19 mouse cellular contexts compared by ENCODE assay signal in the genomic region with DNA sequence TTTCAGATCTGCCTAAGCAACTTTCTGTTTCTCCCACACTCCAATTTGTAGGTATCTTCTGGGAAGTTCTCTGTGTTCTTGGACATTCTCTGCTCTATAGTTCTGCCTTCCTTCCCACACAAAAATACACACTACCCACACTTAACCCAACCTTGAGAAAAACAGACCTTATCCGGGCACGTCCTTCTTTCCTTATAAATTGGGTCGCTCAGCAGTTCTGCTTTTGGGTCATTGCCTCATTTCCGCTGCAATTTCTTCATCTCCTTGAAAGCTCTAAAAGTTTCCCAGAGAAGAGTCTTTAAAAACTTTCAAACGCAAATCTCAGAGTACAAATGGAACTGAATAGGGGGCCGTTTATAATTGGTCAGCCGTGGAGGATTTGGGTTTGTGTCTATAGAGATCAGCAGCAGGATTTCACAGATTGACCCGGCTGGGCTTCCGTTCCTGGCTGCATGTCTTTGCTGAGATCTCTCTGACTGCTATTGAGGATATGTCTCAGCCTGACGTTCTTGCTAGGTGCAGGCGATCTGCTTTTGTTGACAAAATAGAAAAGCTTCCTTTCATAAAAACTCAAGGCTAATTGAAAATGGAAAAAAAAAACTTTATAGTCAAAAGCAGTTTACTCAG. TPM values are rescaled to one million over a fixed set of nuclear protein-coding genes. Genes with fewer than 3 reads are reported as not detected.
DNase-seq lines count a peak whose midpoint lies in the region; ATAC-seq and TF ChIP-seq lines count a peak whose summit lies in the region.
"Had no signal": no experiment of that assay in that cellular context is flagged by ENCODE, and none has a peak within 500 bp of the region (broad histone marks: within the 10 kb centered on the region; RNA-seq: fewer than 3 reads in every experiment).

No protein-coding gene starts in this region.

- H3K27me3 ChIP-seq in forebrain, postnatal 0 days (ENCODE audit: insufficient read depth, low read length), result no peaks in the 10 kb centered on the region
- no peaks in the 10 kb centered on the region for H3K27me3 ChIP-seq in forebrain, embryonic 12.5 days
- no peaks in the 10 kb centered on the region for H3K27me3 ChIP-seq in midbrain, embryonic 10.5 days (ENCODE audit: low read depth, poor library complexity, severe bottlenecking)
- H3K27me3 ChIP-seq in midbrain, embryonic 15.5 days (replicated peaks), result no peaks in the 10 kb centered on the region
- H3K27me3 ChIP-seq in midbrain, postnatal 0 days (ENCODE audit: insufficient read depth, low read length), result no peaks in the 10 kb centered on the region
- H3K27me3 ChIP-seq: embryonic facial prominence, embryonic 13.5 days; neural tube, embryonic 12.5 days had no signal

- no peak overlapping the region for H3K9ac ChIP-seq in forebrain, postnatal 0 days
- no peak overlapping the region for H3K9ac ChIP-seq in forebrain, embryonic 12.5 days
- no peak overlapping the region for H3K9ac ChIP-seq in midbrain, embryonic 15.5 days
- H3K9ac ChIP-seq in midbrain, postnatal 0 days (replicated peaks; ENCODE audit: low read length, poor library complexity, severe bottlenecking), result no peak overlapping the region
- H3K9ac ChIP-seq: embryonic facial prominence, embryonic 13.5 days; neural tube, embryonic 12.5 days had no signal

- H3K4me1 ChIP-seq in forebrain, postnatal 0 days (ENCODE audit: insufficient read depth), result no peaks in the 10 kb centered on the region
- H3K4me1 ChIP-seq in forebrain, embryonic 12.5 days, result peaks cover 4% of the 10 kb centered on the region; the same call in 1 of the 2 replicates
- 0 out of 2 replicates have a peak, but pooled peaks cover 6% of the 10 kb centered on the region for H3K4me1 ChIP-seq in midbrain, embryonic 10.5 days
- H3K4me1 ChIP-seq in midbrain, embryonic 15.5 days, result no peaks in the 10 kb centered on the region
- 0 out of 2 replicates have a peak, but pooled peaks cover 3% of the 10 kb centered on the region for H3K4me1 ChIP-seq in midbrain, postnatal 0 days (ENCODE audit: insufficient read depth, low read length)
- H3K4me1 ChIP-seq: embryonic facial prominence, embryonic 13.5 days; neural tube, embryonic 12.5 days had no signal

- WGBS in forebrain, postnatal 0 days, result 24% methylated on average over 11 of the region's 11 CpGs
- WGBS in forebrain, embryonic 12.5 days, result 30% methylated on average over 11 of the region's 11 CpGs
- 46% methylated on average over 11 of the region's 11 CpGs for WGBS in midbrain, embryonic 10.5 days
- 25% methylated on average over 11 of the region's 11 CpGs for whole genome bisulfite sequencing in midbrain, embryonic 15.5 days
- WGBS in midbrain, postnatal 0 days, result 23% methylated on average over 11 of the region's 11 CpGs

- TF ChIP-seq CTCF in forebrain, postnatal 0 days (IDR thresholded peaks at IDR 0.05; ENCODE audit: low read depth), result no peak
- TF ChIP-seq CTCF in midbrain, postnatal 0 days (IDR thresholded peaks at IDR 0.05), result no peak

- ATAC-seq in forebrain, postnatal 0 days, result peak; percentile 51
- no peak for ATAC-seq in forebrain, embryonic 12.5 days (ENCODE audit: low FRiP score)
- ATAC-seq in midbrain, embryonic 15.5 days (replicated peaks), result no peak; the same call in 1 of the 2 replicates
- peak; percentile 71 for ATAC-seq in granulocyte monocyte progenitor cell, adult 5-6 weeks (replicated peaks; ENCODE audit: poor library complexity, severe bottlenecking)
- ATAC-seq in midbrain, postnatal 0 days (ENCODE audit: low FRiP score), result 0 out of 2 replicates have a peak, but pooled peaks have one; percentile 23
- no peak for ATAC-seq in erythroblast, adult 5-6 weeks (replicated peaks; ENCODE audit: low FRiP score, poor library complexity, severe bottlenecking)
- ATAC-seq: activated CD4-positive, CD25-positive, alpha-beta regulatory T cell, adult 4 months; inflammation-experienced regulatory T-cells, adult 6 months; lung, postnatal 0 days had no signal

- H3K36me3 ChIP-seq in forebrain, postnatal 0 days (ENCODE audit: insufficient read depth), result no peaks in the 10 kb centered on the region
- no peaks in the 10 kb centered on the region for H3K36me3 ChIP-seq in forebrain, embryonic 12.5 days (replicated peaks)
- H3K36me3 ChIP-seq in midbrain, embryonic 10.5 days, result no peaks in the 10 kb centered on the region
- H3K36me3 ChIP-seq in midbrain, embryonic 15.5 days (replicated peaks), result no peaks in the 10 kb centered on the region
- H3K36me3 ChIP-seq in midbrain, postnatal 0 days (ENCODE audit: insufficient read depth, low read length), result no peaks in the 10 kb centered on the region
- H3K36me3 ChIP-seq: embryonic facial prominence, embryonic 13.5 days; neural tube, embryonic 12.5 days had no signal

- no peaks in the 10 kb centered on the region for H3K9me3 ChIP-seq in forebrain, postnatal 0 days (ENCODE audit: low read length)
- no peaks in the 10 kb centered on the region for H3K9me3 ChIP-seq in forebrain, embryonic 12.5 days
- no peaks in the 10 kb centered on the region for H3K9me3 ChIP-seq in midbrain, embryonic 10.5 days (replicated peaks)
- no peaks in the 10 kb centered on the region for H3K9me3 ChIP-seq in midbrain, embryonic 15.5 days
- no peaks in the 10 kb centered on the region for H3K9me3 ChIP-seq in midbrain, postnatal 0 days (ENCODE audit: low read length)
- H3K9me3 ChIP-seq: embryonic facial prominence, embryonic 13.5 days; neural tube, embryonic 12.5 days had no signal

- no peak overlapping the region for H3K4me3 ChIP-seq in forebrain, postnatal 0 days (ENCODE audit: low read depth, low read length)
- H3K4me3 ChIP-seq in forebrain, embryonic 12.5 days (replicated peaks), result no peak overlapping the region
- no peak overlapping the region for H3K4me3 ChIP-seq in midbrain, embryonic 10.5 days
- no peak overlapping the region for H3K4me3 ChIP-seq in midbrain, embryonic 15.5 days
- no peak overlapping the region for H3K4me3 ChIP-seq in midbrain, postnatal 0 days (ENCODE audit: low read depth, low read length)
- H3K4me3 ChIP-seq: embryonic facial prominence, embryonic 13.5 days; neural tube, embryonic 12.5 days had no signal

- no peak overlapping the region for H3K27ac ChIP-seq in forebrain, postnatal 0 days (ENCODE audit: low read depth, low read length)
- no peak overlapping the region for H3K27ac ChIP-seq in forebrain, embryonic 12.5 days
- H3K27ac ChIP-seq in midbrain, embryonic 10.5 days (replicated peaks), result no peak overlapping the region
- H3K27ac ChIP-seq in midbrain, embryonic 15.5 days, result no peak overlapping the region
- H3K27ac ChIP-seq in midbrain, postnatal 0 days (ENCODE audit: low read depth, low read length), result peak overlapping the region; percentile 12; the same call in 1 of the 2 replicates
- H3K27ac ChIP-seq: embryonic facial prominence, embryonic 13.5 days; neural tube, embryonic 12.5 days had no signal

- no peak overlapping the region for H3K4me2 ChIP-seq in forebrain, postnatal 0 days (ENCODE audit: low read depth)
- no peak overlapping the region for H3K4me2 ChIP-seq in forebrain, embryonic 12.5 days
- H3K4me2 ChIP-seq in midbrain, embryonic 15.5 days, result no peak overlapping the region
- peak overlapping the region; percentile 10; the same call in 1 of the 2 replicates for H3K4me2 ChIP-seq in midbrain, postnatal 0 days (ENCODE audit: low read depth, low read length, poor library complexity, severe bottlenecking)
- H3K4me2 ChIP-seq: embryonic facial prominence, embryonic 13.5 days; neural tube, embryonic 12.5 days had no signal

- DNase-seq in forebrain, postnatal 0 days, result no peak
- peak; percentile 17 for DNase-seq in midbrain, embryonic 10.5 days (ENCODE audit: low spot score)
- DNase-seq in midbrain, postnatal 0 days (ENCODE audit: low spot score), result peak; percentile 40
- DNase-seq in gastrocnemius, postnatal 4 days (ENCODE audit: low spot score in 2 of 2), result no peak
- DNase-seq: adrenal gland, postnatal 14 days; kidney, adult 2 months; kidney, postnatal 10 days; liver; spleen, adult 18-20 months had no signal

RNA-seq across cellular contexts. Expression of gene Luzp2, which starts 26.0 kb away (rescaled TPM):
- 69.2 and 70.3 TPM in 2 replicates for total RNA-seq in forebrain, postnatal 0 days (2014; rRNA removed)
- polyA plus RNA-seq in forebrain, postnatal 0 days (2015; fragmentation: Nextera tagmentation; extraction: Ambion mirVana), result 40.2 and 48.9 TPM in 2 replicates
- 4.3 and 5.2 TPM in 2 replicates for polyA plus RNA-seq in forebrain, embryonic 12.5 days (2016; fragmentation: Nextera tagmentation; extraction: Ambion mirVana)
- polyA plus RNA-seq in midbrain, embryonic 10.5 days (2016; fragmentation: Nextera tagmentation; extraction: Ambion mirVana), result 1.7 and 3.1 TPM in 2 replicates
- polyA plus RNA-seq in midbrain, embryonic 15.5 days (2015; fragmentation: Nextera tagmentation; extraction: Ambion mirVana), result 48.7 and 55.5 TPM in 2 replicates
- total RNA-seq in granulocyte monocyte progenitor cell, adult 5-6 weeks (2014; fragmentation: Nextera tagmentation), result not detected in 2 replicates
- not detected in 2 replicates for total RNA-seq in granulocyte monocyte progenitor cell, adult 5-6 weeks (2017)
- total RNA-seq in midbrain, postnatal 0 days (2014; rRNA removed), result 150 and 151 TPM in 2 replicates
- 95.3 and 106 TPM in 2 replicates for polyA plus RNA-seq in midbrain, postnatal 0 days (2015; fragmentation: Nextera tagmentation; extraction: Ambion mirVana)
- 1 to 10 TPM in 1 of 2 experiments, under 1 TPM in 1; 0.80 to 1.4 TPM for total RNA-seq in gastrocnemius, postnatal 4 days (2021)
- not detected in 2 replicates for total RNA-seq in erythroblast, adult 5-6 weeks (2015; ENCODE audit: low replicate concordance)
- total RNA-seq in erythroblast, adult 5-6 weeks (2017; ENCODE audit: low replicate concordance), result not detected in 2 replicates
- polyA plus RNA-seq: activated CD4-positive, CD25-positive, alpha-beta regulatory T cell, adult 4 months; inflammation-experienced regulatory T-cells, adult 6 months; liver, embryonic 16.5 days had no signal

Comparison
In these comparisons a context has a peak if more than half of its experiments do, and no peak if none do; other contexts are left out.
1. ATAC-seq: peak in forebrain, postnatal 0 days (single experiment), granulocyte monocyte progenitor cell, adult 5-6 weeks (single experiment) and midbrain, postnatal 0 days (single experiment); none in forebrain, embryonic 12.5 days (single experiment), midbrain, embryonic 15.5 days (single experiment) and erythroblast, adult 5-6 weeks (single experiment).
2. DNase-seq: peak in midbrain, embryonic 10.5 days (single experiment) and midbrain, postnatal 0 days (single experiment); none in forebrain, postnatal 0 days (single experiment) and gastrocnemius, postnatal 4 days (0 of 2).
3. RNA of gene Luzp2, which starts 26.0 kb away (total RNA-seq): 150 to 151 TPM in midbrain, postnatal 0 days and 69.2 to 70.3 TPM in forebrain, postnatal 0 days; 0.80 to 1.4 TPM in gastrocnemius, postnatal 4 days, not detected in granulocyte monocyte progenitor cell, adult 5-6 weeks and not detected in erythroblast, adult 5-6 weeks; every median in the first group is over 10 times any median in the second.